Mouse (Mus musculus) layer of hippocampus, adult 11-12 months (tissue): Measurements from ENCODE around the gene Panx3.

Experiments used
- DNase-seq: peaks from one replicate; pipeline ENCODE4 v3.0.0; 2022; ENCODE audit warnings: low spot score

Gene Panx3

DNA sequence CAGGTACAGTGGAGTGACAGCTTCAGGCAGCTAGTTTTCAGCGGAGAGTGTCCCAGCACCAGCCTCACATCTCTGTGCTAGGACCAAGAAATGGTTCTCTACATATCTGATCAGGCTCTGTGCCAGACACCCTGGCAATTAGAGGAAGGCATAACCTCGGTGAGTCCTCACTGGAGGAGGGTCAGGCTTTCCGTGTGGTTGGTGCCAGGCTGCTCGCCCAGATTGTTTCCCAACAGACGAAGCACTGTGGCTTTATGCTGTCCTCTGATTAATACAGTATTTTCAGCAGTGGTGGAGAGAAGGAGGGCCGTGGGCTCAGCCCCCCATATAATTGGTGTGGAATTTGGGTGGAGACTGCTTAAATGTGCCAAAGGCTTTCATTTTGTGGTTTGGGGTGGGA lies at the start of gene Panx3:
Gene Panx3 (minus strand): TSS at position 121 of the 400 bp plus-strand sequence.
- DNase-seq: no peak

GRCm38 (mm10) chr9:37716150-37716549 lies 47.1 kb upstream of the Panx3 start, which contains the start of gene Olfr160:
Gene Olfr160, minus strand, starts transcription at chr9:37716250.
- no peak for DNase-seq

DNA sequence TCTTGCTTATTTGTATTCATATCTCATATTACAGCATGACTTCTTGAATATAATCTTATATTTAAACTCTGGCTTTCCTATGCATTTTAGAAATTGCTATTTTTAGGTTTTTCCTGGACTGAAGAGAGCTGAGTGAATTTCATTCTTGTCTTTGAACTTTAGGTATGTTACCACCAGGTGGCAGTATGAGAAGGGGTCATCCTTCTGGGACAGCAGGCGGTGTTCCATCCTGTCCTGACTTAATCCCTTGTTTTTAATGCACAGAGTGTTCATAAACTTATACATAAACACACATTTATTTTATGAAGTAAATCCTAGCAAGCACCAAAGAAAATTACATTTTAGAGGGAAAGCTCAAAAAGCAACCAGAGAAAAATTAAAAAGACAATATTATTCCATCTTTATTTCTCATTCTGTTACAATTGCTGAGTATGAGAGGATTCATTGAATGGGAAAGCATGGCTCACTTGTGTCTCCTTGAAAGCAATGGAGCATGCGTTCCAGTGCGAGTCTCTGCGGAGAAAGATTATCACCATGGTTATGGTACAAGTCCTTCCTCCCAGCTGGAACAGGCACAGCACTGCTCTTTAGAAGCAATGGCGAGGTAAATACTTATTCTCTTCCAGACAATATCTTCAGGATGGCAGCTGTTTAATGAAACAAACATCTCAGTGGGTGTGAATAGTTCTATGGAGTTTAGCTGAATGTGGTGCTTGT lies 21.1 kb upstream of the Panx3 start:
- DNase-seq: peak; percentile 20

- peak; percentile 16 for DNase-seq
Measured at GRCm38 (mm10) chr9:37687941-37688303, 18.9 kb upstream of the Panx3 start.

DNA sequence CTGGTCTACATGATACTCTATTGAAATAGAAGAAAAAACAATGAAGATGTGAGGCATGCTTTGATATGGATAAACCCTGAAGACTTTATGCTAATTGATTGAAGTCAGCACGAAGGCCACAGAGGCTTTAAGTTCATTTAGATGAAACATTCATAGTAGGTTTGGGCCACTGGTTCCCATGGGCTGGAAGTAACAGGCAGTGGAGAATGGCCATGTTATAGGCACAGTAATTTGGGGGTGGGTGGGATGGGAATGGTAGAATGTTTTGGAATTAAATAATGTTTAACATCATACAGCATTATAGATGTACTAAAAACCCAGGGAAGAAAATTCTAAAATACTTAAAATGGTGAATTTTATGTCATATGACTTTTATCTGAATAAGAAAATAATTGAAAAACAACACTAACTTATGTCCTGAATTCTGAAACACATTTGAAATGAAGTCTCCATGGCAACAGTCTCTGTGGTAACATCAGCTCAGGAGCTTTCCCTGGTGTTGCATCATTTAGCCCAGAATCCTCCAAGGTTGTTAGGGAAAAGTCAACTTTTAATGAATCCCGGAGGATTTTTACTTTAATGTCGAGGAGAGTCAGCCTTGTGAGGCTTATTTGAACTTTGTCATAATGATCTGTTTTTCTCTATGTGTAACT lies 18.4 kb upstream of the Panx3 start:
- peak; percentile 25 for DNase-seq

- peak; percentile 25 for DNase-seq
Measured at GRCm38 (mm10) chr9:37681123-37681522, 12.1 kb upstream of the Panx3 start.

- DNase-seq: no peak
Measured at GRCm38 (mm10) chr9:37675287-37675686, 6.3 kb upstream of the Panx3 start.

- no peak for DNase-seq
Measured at GRCm38 (mm10) chr9:37670261-37670660, 1.2 kb upstream of the Panx3 start.

GRCm38 (mm10) chr9:37669678-37670077 lies 643 bp upstream of the Panx3 start:
- DNase-seq: no peak

- DNase-seq: no peak
Measured at GRCm38 (mm10) chr9:37666045-37666444, 3.0 kb downstream of the Panx3 start.

GRCm38 (mm10) chr9:37664604-37665003 lies 4.4 kb downstream of the Panx3 start:
- DNase-seq: no peak

DNA sequence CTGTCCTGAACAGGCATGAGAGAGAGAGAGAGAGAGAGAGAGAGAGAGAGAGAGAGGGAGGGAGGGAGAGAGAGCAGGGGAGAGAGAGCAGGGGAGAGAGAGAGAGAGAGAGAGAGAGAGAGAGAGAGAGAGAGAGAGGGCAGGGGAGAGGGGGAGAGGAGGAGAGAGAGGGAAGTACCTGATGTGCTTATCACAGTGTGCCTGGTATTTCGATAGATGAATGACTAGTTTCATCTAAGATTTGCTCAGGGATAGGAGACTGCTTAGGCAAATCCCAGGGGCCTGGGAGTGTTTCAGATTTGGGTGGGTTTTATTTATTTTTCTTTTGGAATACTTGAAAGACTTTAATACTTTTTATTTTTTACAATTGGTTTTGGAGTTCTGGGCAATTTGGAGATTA lies 5.8 kb downstream of the Panx3 start:
- DNase-seq: no peak

- DNase-seq: no peak
Measured at GRCm38 (mm10) chr9:37659413-37659812, 9.6 kb downstream of the Panx3 start.

DNA sequence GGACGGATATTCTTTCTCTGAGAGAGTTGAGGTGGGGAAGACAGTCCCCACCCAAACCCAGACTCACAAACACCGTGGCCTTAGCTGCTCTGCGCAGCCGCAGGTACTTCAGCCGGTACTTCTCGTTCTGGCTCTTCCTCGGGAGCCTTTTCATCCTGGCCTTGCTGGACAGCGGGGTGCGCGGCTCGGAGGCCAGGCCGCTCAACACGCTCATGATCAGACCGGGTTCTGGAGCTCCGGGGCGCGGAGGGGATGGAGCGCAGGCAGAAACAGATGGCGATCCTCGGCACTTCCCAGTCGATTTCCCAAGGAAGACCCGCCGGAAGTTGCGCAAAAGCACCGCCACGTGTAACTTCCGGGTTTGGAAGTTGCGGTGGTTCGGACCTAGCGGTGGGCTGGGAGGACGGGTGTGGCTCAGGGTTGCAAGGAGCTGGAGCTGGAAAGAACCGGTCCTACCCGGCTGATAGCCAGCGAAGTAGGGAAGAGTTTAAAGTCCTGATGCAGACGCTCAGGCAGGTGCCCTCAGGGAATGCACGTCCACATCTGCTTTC lies 12.0 kb downstream of the Panx3 start, which contains the start of gene Tbrg1:
Gene Tbrg1 (minus strand): TSS at position 382 of the 551 bp plus-strand sequence.
- peak; percentile 73 for DNase-seq

- DNase-seq: no peak
Measured at GRCm38 (mm10) chr9:37656439-37656881, 12.6 kb downstream of the Panx3 start.

GRCm38 (mm10) chr9:37655961-37656360 lies 13.1 kb downstream of the Panx3 start:
- DNase-seq: no peak

DNA sequence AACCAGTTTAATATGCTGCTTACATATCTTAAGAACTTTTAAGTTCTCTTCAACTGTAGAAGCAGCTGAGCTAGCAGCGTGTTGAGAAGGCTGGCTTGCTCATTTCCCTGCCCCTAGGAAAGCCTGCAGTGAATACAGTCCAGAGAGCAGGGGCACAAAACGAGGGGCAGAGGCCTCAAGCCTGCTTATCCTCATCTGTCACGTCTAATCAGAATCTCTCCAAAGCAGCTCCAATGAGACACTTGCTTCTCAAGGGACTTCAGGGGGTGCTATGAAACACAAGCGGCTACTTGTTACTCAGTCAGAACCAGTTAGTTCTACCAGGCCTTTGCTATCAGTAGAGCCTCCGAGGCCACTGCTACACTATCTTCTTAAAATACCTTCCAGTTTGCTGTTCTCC lies 15.2 kb downstream of the Panx3 start:
- DNase-seq: no peak

- no peak for DNase-seq
Measured at GRCm38 (mm10) chr9:37650639-37651038, 18.4 kb downstream of the Panx3 start.

DNA sequence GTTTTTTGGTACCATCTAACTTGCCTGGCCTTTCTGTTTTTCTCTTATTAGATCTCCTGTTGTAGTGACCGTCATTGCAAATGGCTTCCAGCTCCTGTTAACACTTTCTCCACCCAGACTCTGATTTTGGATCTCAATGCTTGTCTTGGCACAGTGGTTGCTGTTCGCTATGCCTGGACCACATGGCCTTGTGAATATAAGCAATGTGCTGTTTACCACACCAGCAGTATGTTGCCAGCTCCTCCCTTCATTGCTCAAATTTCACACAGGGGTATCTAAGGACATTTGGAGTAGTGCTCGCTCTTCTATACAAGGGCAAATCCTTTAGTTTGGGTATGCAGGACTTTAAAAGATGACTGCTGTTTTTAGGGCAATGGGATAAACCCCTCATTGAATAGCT lies 22.8 kb downstream of the Panx3 start:
- DNase-seq: no peak

DNA sequence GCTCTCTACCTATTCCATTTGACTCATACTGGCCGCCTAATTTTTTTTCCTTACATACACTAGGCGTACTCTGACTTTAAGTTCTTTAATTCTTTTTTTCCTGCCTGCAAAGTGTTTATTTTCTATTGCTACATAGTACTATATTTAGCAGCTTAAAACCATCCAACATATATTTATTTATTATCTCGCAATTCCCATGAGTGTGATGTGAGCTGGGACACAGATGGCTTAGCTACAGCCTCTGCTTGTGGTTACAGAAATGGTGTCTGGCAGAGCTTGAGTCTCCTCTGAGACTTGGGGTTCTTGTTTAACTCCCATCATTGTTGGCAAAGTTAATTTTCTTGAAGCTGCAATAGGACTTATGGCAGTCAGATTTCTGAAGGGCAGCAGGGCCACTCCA lies 30.3 kb downstream of the Panx3 start:
- no peak for DNase-seq

GRCm38 (mm10) chr9:37636800-37637542 lies 32.1 kb downstream of the Panx3 start:
- DNase-seq: no peak

GRCm38 (mm10) chr9:37636335-37636734 lies 32.7 kb downstream of the Panx3 start:
- peak; percentile 66 for DNase-seq

DNA sequence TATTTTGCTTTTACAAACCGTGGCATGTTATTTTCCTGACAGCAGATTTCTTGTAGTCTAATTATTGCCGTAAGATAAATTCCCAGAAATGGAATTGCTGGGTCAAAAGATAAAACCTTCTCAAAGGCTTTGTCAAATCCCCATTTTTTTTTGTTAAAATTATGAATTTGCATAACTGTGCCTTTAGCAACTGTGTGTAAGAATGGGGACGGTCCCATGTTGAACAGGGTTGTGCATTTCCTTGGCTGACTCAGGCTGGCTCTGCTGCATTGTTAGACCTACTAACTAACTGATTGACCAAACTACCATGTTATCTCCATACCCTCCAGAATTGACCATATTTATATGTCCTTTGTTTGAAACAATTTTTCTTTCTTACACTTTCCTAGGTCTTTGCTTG lies 34.8 kb downstream of the Panx3 start:
- DNase-seq: no peak
